Mouse (Mus musculus) retina, postnatal 7 days (tissue): ENCODE data around the gene Limk1.
"Not testable (repeated sequence)": the region's sequence is repeated elsewhere in the genome, so short reads cannot be mapped to it uniquely, and the experiment has no call there.

Source experiments
- DNase-seq: peaks from one replicate; pipeline ENCODE4 v3.0.0-alpha.2; 2012; ENCODE audit warnings: low read depth, low spot score

Limk1 gene

DNA sequence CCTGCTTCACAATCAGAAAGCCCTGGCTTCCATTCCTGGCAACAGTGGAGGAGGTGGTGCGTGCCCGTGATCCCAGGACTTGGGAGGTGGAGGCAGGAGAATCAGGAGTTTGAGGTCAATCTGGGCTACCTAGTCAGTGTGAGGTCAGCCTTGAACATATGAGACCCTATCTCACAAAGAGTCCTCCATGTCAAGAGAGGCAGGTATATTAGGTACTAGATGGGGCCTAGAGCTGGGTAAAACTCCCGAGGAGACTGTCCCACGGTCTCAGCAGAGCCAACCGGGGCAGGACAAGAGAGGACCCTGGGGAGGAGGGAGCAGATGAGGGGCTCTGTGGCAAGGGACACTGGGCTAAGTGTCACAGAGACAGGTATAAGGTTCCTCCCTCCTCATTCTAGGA, 10.9 kb downstream of the Limk1 start:
- DNase-seq, result no peak

DNA sequence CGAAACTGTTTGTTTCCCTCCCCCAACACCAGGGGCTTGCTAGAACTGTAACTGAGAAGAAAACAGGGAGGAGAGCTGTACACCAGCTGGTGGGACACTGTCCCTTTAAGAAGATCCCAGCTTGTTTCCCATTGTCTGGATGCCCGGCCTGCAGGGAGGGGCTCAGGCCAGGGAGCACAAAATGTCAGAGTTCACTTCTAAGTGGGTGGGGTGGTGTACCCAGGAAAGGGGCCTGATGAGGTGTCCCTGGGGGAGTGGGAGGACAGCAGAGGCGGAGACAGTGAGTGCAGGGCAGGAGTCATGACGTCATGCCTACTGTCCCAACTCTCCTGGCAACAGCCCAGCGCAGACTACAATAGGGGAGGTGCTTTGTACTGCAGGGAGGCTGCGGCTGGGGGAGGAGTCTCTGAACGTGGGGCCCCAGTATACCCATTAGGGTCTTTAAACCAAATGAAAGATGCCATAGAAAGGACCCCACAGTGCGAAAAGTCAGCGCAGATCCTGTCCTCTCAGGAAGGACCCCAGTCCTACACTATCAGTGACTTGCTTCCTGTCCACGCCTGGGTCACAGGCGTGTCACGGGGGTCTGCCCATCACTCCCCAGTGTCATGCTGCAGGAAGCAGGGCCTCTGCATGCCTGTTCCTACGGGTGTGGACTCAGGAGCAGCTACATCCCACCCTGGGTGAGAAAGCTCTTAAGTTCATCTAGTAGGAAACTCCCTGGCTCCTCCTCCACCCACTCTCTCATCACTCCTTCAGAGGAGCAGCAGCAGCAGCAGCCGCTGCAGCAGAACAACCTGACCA, 12.2 kb downstream of the Limk1 start:
- peak; percentile 52 for DNase-seq

DNA sequence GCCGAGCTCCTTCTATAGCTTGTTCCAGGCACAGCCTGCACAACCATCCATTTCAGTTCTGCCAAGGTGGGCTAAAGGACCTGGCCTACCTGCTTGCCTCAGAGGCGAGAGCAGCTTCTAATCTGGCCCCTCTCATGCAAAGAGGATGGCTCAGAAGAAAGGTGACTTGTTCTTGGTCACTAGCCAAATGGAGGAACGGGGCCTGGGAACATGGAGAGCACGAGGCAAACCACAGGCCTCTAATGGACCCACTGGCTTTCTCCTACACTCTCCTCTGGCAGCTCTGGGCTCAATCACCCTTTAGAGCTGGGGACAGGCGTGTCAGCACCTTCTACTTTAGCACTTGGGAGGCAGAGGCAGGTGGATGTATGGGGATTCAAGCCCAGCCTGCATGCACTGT, 13.4 kb downstream of the Limk1 start:
- DNase-seq, result no peak

DNA sequence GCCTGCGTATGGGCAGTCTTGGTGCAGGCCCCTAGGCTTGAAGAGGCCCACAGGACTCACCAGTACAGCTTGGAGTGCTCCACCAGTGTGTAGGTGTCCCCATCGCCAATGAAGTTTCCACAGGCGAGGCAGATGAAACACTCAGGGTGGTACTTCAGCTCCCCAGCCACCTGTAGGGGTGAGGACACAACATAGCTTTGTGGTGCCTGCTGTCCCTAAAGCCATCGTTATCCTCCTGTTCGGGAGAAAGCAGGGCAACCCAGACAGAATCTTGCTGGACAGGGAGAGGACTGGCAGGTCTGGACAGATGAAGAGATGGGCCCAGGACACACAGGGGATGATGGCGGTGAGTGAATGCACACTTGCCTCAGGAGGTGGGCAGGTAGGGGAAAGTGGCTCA, 15.8 kb downstream of the Limk1 start:
- no peak for DNase-seq

DNA sequence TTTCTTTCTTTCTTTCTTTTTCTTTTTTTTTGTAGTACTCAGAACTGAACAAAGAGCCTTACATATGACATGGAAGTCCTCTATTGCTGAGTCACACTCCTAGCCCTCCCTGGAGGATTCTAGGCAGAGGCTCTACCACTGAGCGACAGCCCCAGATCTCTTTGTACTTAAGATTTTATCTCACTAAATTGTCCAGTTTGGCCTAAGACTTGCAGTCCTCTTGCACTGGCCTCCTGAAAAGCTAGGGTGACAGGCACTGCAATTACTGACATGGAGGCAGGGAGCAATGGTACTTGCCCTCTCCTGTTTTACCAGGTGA, 16.2 kb downstream of the Limk1 start:
- no peak for DNase-seq

DNA sequence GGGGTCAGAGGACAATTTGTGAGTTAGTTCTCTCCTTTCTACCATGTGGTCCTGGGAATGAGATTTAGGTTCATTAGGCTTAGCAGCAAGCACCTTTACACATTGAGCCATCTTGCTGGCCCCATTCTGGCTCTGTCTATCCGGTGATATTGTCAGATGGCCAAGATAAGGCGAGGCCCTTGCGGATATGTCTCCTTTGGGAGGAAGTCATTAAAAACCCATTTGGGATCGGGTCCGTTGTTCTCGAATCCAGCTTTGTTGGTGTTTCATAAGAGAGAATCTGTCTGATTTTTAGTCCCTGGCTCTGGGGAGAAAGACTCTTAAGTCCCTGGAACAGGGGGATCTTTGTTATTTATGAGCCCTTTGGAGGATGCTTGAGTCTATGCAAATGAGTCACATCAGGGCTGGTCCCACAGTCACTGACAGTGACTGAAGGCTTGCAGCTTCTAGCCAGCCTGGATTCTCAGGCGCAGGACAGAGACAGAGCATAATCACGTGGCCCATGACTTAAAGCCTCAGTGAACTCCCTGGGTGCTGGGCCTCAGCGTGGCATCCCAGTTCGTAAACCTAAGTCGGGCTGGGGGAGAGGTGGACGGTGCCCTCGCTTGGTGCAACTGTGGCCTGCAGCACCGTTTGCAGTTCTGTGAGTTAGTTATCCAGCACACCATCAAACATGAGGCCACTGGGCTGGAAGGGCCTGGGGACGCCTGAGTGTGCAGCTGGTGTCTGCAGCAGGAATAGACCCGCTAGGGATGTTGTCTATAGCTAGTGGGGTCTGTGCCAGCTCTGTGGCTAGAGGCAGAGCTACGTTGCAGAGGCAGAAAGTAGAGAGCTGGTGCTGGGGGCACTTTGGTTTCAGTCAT, 16.8 kb downstream of the Limk1 start:
- no peak for DNase-seq

DNA sequence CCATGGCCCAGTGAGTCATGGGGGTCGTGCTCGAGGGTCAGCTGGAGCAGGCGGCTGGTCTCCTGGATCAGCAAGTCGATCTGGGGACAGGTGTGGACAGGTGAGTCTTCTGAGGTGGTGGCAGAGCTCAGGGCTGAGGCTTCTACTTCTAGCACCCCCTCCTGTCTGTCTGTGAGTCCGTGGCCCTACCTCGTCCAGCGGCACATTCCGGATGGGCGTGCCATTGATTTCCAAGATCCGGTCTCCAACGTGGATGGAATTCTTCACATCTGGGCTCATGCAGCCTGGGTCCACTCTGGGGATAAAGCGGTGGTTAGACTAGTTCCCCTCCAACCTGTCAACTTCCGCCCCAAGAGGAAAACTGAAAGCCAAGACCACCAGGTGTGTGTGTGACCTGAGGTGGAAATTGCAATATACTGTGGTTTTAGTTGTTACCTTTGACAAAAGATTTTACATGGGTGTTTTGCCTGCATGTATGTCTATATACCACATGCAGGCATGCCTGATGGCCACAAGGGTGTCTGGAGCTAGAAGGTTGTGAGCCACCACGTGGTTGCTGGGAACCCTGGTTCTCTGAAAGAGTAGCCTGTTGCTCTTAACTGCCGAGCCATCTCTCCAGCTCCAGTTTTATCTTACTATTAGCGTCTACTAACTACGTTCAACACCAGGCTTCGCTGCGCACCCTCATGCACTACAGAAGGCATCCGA, 19.2 kb downstream of the Limk1 start:
- DNase-seq, result no peak

DNA sequence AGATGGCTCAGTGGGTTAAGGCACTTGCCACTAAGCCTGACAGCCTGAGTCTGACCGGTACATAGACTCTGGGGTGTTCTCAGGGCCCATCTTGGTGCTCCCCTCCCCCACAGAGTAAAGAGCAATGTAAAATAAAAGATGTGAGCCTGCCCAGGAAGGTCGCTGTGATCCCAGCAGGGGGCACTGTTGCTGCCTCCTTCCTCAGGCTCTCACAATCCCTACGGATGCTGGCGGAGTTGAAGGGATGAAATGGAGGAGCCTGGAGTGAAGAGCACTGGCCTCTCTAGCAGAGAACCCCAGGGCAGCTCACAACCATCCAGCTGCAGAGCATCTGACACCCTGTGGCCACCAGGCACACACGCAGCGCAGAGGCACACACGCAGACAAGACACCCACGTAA, 19.9 kb downstream of the Limk1 start:
- no peak for DNase-seq

DNA sequence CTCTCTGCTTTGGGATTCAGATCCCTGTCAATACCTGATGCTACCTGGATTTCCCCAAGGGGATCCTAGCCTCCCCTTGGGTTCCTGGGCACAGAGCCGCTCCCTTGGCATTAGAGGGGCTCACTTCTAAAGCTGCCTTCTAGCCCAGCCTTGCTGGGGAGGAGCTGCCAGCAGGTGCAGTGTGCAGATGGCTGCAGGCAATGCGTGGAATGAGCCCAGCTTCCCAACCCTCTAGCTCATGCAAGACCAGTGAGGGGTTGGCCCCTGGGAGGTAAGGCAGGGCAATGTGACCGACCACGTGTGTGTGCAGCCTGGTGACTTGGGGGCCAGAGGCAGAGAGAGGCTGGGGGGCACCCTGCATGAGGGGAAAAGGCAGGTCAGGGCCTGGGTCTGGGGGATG, 31.7 kb downstream of the Limk1 start:
- no peak for DNase-seq

DNA sequence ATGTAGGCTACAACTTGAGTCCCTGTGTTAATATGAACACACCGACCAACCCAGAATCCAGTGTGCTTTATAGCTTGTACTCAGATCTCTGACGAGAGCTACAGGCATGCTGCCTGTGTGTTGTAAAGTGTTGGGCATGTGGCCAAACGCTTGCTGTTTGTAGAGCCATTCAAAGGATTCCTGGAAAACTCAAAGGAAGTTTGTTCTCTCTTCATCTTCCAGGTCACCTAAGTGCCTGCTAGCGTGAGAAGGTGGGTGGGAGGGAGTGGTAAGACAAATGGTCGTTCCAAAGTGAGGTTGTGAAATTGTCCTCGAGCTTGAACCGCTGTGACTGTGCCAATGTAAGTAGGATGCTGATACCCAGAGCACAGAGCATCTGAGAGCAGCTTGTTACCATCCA, 36.4 kb downstream of the Limk1 start:
- no peak for DNase-seq

DNA sequence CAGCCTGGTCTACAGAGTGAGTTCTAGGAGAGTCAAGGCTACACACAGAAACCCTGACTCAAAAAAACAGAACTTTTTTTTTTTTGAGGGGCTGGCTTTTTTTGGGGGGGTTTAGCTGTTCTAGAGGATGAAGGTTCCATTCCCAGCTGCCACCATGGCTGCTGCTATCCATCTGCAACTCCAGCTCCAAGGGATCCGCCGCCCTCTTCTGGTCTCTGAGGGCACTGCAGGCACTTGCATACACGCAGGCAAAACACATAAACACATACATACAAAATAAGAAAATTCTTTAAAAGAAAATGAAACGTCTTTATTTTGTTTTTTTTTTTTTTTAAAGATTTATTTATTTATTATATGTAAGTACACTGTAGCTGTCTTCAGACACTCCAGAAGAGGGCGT, 37.5 kb downstream of the Limk1 start:
- no peak for DNase-seq

DNA sequence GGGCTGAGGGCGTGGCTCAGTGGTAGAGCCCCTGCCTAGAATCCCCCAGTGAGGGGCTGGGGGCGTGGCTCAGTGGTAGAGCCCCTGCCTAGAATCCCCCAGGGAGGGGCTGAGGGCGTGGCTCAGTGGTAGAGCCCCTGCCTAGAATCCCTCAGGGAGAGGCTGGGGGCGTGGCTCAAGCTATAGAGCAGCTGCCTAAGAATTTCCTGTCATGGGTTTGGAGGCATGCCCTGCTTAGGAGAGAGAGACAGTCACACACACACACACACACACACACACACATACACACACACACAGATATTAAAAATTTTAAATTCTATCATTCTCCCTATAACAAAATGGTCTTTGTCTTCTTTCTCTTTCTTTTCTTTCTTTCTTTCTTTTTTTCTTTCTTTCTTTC, 39.4 kb downstream of the Limk1 start:
- DNase-seq, result not testable (repeated sequence)

DNA sequence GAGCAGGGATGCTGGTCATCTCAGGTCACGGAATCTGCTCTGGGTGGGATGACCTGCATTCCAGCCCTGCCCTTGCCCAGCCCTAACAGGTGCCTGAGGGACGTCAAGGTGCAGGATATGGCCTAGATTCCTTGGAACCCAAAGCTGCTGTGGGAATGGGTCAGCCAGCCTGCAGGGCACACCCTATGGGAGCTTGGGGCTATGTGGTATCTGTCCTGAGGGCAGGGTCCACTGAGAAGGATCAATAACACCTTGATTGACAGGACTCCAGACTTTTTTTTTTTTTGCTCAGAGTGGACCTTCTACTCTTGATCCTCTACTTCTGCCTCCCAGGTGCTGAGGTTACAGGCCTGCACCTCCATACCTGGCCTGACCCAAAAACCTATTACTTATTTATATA, 41.0 kb downstream of the Limk1 start:
- DNase-seq, result no peak

DNA sequence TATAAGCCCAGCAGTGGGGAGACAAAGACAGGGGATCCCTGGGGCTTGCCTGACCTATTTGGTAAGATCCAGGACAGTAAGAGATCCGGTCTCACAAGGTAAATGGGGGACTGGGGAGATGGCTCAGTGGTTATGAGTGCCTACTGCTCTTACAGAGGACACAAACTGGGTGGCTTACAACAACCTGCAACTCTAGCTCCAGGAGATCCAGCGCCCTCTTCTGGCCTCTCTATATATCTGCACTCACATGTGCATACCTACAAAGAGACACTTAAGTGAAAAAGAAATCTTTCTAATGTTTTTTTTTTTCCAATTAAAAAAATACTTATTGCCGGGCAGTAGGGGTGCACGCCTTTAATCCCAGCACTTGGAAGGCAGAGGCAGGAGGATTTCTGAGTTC, 41.9 kb downstream of the Limk1 start:
- DNase-seq, result no peak

DNA sequence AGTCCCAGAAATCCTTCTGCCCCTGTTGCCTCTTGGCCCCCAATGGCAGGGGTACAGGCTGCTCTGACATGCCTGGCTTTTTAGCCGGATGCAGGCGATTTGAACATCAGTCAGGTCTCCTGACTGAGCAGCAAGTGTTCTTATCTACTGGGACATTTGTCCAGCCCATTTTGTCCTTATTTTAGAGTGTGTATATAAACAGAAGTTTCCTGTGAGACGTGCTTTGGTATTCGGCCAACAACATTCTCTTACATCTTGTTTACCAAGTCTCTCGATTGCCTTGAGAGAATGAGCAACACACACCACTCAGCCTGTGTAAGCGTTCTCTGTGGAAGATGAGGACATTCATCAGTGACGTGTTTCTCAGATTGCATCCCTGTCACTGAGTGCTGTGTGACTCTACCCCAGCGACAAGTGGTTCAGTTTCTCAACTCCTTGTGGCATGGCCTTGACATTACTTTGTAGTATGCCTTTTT, 43.7 kb downstream of the Limk1 start:
- DNase-seq, result no peak

DNA sequence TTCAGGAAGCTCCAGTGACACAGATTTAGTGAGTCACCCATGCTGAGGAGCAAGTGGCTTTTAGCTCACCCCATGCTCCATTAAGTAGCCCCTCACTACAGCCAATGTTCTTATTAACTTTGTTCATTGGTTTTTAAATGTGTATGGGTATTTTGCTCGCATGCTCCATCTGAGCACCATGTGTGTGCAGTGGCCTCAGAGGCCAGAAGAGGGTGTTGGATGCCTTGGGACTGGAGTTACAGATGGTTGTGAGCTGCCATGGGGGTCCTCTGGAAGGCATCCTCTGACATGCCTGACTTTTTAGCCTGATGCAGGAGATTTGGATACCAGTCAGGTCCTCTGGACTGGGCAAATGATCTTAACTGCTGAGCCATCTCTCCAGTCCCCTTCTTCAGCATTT, 44.3 kb downstream of the Limk1 start:
- DNase-seq, result no peak

DNA sequence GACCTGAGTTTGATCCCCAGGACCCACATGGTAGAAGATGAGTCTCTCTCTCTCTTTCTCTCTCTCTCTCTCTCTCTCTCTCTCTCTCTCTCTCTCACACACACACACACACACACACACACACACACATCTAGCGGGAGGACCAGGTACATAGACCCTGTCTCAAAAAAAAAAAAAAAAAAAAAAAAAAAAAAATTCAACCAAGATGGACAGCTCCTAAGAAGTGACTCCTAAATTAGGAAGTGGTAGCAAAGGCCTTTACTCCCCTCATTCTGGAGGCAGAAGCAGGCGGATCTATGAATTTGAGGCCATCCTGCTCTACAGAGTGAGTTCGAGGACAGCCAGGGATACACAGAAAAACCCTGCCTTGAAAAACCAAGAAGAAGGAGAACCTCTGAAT, 48.0 kb downstream of the Limk1 start:
- no peak for DNase-seq

DNA sequence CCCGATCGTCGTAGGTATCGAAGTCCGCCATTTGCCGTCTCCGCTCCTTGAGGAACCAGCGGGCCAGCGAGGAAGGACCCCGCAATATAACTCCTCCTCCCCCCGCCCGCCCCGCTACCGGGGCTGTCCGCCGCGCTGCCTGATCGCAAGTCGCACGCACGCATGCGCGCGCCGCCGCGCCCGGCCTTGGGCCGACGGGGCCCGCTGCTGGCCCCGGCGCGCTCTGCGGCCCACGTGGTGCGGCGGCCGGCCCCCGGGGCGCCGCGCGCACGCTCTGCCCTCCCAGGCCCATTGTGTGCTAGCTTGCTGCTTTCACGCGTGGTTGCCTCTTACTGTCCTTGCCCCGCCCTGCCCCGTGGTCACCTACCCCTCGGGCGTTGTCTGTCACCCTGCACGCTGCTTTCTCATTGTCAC, 49.1 kb downstream of the Limk1 start, which contains the start of gene Eif4h:
Gene Eif4h (minus strand): TSS at position 222 of the 414 bp plus-strand sequence.
- DNase-seq, result peak; percentile 95

DNA sequence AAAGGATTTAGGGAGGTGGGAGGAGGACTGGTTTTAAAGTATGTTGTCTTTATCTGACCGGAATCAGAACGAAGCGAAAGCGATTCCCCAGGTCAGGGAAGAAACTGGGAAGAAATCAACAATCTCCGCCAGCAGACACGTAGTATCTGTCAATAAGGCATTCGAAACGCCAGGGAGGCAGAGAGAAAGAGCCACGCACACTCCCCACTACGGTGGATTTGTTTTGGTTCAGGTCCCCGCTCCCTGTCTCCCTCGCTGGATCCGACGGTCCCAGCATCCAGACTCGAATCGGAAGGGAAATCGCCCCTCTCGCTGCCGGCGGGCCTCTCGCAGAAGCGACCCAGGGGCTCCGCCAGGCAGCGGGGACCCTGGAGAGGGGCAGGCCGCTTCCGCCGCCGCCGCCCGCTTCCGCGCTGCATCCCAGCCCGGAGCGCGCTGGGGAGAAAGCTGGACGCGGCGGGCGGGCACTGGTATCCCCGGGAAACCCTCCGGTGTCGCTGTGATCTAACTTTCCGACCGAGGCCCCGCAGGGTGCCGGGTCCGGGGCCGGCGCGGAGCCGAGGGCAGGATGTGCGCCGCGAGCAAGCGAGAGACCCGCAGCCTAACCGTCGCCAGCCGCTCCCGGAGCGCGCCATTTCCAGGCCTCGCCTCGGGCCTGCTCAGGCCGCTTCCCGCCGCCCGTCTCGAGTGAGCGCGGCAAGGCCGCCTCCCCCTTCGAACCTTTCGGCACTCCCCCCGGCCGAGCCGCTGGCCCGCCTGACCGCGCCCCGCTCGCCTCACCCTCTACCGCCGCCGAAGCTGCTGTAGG, 49.7 kb downstream of the Limk1 start:
- no peak for DNase-seq

DNA sequence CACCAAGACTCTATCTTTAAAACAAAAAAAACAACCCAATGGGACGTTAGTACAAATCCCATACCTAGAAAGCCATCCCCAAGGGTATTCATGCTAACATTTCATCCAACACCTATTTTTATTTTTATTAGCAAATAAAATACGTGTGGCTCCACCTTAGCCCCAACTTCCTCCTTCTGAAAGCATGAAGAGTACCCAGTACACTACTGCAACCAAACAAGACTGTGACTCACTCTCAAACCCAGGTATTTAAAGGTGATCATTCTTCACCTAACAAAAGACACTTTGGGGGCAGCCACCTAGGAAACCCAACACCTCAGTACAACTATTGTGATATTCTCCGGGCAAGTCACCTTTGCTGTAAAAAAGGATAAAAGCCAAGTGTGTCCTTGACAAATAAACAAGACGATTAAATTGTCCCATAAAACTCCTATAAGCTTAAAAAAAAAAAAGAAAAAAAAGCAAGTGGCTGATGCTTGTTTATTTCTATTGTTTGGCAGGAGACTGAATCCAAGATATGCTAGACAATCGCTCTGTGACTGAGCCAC, 50.5 kb downstream of the Limk1 start:
- DNase-seq, result no peak

DNA sequence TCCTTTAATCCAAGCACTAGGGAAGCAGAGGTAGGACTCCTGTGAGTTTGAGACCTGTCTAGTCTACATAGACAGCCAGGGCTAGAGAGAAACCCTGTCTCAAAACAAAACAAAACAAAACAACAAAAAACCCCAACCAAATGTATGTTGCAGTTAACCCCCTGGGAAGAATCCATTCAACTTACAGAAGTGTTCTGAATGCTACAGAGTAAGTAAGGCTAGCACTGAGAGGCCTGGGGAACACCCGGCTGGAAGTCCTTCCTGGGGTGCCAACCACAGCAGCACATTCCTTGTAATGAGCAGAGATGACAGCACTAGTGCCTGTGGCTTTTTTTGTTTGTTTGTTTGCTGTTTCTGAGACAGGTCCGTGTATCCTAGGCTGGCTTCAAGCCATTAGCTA, 55.6 kb downstream of the Limk1 start:
- DNase-seq, result no peak
